Mouse (Mus musculus) left cerebral cortex, adult 8-10 months (tissue): ENCODE measurements around the gene Smc3. TPM values are rescaled to one million over a fixed set of nuclear protein-coding genes. Genes with fewer than 3 reads are reported as not detected.

Experiments used
- DNase-seq, 2 experiments: peaks; one replicate each; pipeline ENCODE4 v3.0.0; 2022; ENCODE audit warnings: low spot score in 2 of 2
- total RNA-seq, 4 experiments: library from RNA; stranded (reverse); gene quantifications; 2 replicates each; pipeline ENCODE4 v1.2.4; 2022

Gene Smc3
- 10 to 100 TPM; 37.0 to 42.3 (median 40.1) TPM for total RNA-seq

DNA sequence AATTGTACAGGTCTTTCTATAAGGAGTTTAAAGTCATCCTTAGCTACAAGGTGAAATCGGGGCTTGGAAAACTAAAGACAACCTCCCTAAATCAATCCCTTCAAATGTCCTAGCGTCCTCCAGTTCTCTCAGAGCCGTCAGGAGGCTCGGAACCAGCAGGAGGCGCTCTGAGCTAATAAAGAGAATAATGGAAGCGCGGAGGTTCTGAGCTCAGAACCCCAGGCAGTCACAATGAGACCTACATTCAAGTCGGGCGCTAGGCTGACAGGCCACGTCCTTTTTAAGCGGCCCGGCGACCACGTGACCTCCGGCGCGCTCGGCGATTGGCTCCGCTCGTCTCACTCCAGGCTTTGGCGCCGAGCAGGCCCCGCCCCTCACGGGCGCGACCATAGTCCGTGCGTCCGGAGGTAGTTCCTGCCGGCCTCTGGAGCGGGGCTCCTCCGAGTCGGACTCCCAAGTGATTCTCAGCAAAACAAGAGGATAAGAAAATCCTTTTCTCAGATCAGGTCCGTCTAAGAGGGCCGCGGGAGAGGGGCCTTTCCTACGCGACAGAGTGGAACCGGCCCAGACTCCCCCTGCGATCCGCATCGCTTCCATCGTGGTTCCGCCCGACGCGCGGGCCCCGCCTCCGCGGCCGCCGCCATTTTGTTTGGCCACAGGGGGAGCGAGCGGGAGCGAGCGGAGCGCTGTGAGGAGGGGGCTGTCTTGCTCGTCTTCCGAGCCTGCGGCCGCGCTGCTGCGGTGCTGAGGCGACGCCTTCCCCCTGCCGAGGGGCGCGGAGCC lies at the start of gene Smc3:
Gene Smc3, plus strand, starts transcription at position 642 of the 783 bp plus-strand sequence.
- DNase-seq = peak; percentile 98 to 100

DNA sequence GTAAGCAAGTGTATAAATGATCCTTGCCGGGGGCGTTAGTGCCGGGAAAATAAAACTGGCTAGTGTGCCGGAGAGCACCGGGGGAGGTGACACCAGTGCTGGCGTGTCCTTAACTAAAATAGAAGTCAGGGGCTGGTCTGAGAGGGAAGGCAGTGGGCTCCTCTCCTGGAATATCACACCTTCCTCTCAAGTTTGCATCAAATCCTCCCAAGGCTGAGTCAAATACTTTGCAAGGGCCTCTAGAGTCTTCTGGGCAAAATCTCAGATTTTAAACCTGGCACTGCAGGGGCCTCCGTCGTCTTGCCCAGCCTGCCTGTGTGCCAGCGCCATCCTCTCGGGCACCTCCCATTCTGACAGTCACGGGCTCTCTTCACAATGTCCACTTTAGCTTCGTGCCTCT lies 49.2 kb upstream of the Smc3 start:
- peak in 1 of 2 experiments; percentile 55 for DNase-seq

DNA sequence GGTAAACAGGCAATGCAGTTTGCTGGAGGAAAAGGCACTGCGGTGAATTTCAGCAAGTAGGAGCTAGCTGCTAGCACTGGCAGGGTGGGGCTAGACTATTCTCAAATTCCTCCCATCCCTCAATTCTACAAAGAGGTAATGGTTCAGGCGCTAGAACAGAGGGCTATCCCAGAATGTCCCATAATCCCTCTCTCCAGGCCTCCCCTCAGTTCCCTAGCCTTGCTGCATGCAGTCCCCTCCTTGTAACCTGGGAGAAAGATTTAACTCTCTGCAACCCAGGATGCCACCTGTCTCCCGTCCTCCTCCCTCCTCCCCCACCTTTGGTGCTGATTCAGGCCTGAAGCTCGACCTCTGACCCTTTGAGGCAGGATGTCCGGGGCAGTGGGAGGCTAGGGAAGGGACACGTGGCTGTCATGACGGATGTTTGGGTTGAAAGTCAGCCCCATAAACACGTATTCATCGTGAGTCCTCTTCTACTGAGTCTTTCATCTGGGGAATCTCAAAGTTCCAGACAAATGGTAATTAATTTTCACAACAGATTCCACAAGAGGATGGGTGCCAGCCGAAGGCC lies 47.9 kb upstream of the Smc3 start:
- no peak for DNase-seq

DNA sequence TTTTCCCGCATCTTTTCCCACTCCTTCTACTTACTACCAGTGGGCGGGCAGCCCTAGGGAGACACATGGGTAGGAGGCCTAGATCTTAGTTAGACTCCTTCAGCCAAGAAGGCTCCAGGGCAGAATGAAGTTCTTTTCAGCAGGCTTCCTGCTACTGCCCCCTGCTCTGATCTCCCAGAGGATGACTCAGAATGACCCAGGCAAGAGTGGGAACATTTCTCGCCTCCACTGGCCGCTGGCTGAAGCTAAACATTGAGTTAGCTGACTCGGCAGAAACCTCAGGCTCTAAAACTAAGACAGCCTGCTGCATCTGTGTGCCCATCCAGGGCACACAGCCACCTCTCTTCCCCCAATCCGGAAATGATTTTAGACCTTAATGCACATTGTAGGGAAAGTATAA lies 47.4 kb upstream of the Smc3 start:
- no peak for DNase-seq

DNA sequence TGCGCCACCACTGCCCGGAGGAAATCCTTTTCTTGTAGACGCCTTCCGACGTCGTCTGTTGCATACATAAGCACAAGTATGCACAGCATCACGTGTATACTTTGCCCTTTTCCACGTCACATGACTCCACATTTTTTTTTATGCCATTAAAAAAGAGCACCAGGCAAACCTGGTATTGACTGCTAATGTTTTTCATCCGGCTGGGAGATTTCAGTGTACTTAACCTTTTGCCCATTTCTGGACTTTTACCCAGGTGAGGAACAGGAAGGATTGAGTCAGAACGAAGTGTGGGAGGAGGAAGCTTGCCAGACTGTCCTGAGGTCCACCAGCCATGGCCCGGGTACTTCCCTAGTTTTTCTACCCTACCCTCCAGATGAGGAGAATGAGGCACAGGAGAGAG lies 45.8 kb upstream of the Smc3 start:
- DNase-seq = no peak

DNA sequence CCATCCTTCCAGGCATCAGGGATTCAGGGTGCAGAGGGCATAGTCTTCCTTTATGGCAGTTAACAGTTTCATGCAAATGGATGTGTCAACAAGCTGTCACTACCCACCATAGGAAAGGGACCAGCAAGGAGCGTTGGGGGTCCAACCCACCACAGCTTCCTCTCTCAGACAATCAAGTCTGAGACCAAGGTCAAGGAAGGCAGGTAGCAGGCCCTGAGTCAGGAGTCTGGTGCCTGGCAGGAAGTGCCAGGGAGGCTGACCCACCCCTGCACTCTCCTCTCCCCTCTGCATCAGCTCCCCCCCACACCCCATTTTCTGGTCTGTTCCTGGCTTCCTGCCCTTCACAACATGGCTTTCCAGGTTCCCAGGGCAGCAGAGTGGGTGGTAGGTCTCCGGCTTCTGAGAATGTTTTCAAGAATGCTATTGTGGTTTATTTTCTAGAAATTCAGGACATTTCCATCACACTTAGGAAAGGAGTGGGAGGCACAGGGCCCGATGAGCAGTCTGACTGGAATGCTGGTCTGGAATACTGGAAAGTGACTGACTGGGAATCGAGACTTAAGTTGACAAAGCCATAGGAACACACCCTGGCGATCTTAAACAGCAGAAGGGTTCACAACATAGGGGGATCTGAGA lies 45.1 kb upstream of the Smc3 start:
- DNase-seq = no peak

DNA sequence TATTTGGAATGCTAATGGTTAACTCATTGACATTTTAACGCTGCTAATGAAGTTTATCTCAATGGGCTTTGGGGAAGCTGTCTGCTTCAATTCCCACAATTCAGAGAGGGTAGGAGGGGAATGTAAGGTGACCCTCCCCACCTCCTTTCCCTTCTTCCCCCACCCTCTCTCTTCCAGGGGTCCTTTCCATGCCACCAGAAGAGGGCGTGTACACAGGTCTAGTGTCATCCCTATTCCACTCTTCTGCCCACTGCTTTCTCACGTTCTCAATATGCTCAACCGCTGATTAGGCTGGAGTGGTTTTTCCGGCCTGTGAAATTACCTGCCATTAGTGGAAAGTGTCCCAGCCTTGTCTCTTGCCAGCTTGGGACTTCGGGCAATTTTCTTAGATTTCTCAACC lies 43.4 kb upstream of the Smc3 start:
- DNase-seq = no peak

DNA sequence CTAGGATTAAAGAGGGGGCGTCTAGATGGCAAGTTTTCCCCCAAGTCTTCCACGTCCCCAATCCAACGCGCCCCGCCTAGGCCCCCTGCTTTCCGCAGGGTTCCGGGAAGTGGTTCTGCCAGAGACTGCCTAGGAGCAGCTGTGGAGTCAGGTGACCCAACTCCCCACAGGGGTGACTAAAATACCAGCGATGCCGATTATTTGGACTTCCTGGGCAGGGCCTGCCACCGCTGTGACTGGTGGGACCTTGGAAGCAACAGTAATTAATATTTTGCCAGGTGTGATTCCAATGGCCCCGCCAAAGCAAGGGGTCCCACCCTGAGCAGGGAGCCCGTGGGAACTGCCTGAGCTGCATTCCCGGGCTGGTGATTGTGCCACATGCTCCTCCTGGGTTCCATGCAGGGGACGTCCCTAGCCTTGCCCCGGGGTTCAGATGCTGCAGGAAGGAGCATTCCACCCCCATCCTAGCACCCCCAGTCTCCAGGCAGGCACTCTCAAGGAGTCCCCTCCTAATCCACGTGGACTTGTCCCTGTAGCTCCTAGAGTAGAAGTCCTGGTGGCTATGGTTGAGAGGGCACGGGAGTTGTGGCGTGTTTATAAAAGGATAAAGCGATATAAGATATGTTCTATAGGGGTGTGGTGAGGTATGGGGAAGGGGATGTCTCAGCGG lies 42.8 kb upstream of the Smc3 start:
- DNase-seq = no peak

DNA sequence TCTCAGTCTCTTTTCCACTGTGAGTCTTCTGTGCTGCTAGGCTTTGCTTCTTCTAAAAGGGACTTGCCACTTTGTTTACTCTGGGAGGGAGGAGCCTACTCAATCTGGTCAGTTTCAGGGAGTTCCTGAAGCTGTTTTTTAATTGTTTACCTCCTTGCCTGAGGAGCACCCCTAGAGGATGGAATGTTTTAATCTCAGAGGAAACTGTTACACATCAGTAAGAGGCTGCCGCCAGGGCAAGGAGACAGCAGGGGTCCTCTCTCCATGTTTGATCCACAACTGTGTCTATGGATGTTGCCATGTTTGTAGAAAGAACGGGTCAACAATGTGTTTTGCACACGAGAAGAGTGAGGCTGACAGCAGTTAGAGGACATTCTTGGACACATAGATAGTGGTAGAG lies 39.8 kb upstream of the Smc3 start:
- no peak for DNase-seq

DNA sequence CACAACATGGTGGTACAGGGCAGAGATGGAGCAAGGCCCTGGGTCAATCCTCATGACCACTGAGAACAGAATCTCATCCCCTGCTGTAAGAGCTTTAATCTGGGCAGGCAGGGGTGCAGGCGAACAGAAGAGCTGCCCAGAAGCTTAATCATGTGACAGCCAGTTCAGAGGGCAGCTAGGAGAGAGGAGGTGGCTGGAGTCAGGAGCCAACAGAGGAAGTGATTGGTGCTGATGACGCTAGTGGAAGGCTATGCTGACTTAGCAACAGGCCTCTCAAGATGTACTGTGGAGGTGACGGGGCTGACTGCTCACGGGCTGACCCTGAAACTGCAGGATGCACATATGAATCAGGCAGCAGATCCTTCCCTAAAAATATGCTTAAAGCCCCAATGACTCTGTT lies 36.0 kb upstream of the Smc3 start:
- DNase-seq = no peak

DNA sequence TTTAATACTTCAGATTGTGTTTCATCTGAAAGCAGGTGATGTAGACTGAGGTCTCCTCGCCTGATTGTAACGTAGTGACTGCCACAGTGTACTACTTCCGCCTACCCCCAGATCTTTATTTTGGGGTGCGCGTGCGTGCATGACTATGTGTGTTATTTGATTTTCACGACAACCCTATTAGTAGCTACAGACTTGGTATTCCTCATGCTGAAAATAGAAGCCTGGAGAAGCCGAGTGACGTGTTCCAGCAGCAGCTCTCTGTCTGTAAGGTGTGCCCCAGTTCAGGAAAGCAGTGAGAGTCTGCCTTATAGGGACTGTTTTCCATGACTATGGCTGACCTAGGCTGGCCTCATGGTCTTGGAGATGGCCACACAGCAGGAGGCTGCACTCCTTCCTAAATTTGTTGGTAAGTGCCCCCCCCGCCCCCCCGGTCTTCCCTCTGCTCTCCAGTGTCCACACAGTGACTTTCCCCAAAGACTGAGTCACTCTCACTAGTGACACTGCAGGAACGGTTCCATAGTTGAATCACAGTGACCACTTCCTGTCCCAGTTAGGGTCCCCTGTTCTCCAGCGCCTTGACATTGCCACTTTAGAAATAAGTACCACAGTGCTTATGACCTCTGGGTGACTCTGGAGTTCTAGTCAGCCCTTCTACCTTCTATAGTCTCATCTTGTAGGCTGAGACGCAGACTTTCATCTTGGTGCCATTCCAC lies 34.5 kb upstream of the Smc3 start:
- no peak for DNase-seq

DNA sequence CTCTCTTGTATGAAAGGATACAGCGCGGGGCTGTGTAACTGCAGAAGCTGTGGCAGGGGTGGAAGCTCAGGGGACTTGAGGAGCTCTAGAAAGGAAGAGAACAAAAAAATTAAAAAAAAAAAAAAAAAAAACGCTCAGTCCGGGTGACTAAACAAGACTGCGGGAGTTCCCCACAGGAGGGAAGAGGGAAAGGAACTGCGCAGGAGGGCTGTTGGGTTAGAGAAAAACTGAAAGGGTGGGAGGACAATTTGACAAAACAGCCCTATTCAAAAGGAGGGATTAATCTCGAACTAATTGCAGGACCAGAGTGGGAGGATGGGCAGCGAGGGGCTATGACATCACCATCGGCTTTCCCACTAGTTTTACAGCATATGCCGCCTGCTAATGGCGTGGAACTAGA lies 32.3 kb upstream of the Smc3 start:
- DNase-seq = no peak

DNA sequence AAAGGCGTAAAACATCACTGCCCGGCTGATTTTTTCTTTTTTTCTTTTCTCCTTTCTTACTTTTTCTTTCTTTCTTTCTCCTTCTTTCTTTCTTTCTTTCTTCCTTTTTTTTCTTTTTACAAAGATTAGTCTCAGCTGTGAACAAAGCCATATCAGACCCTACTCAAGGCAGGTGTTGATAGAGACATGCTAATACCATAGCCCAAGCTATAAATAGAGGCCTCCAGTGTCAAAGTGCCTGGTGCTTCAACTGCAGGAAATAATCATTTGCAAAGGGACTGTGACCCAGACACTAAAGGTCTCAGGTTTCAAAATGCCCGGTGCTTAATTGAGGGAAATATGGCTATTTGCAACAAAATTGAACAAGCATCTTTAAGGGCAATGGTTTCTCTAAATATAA lies 31.6 kb upstream of the Smc3 start:
- no peak for DNase-seq

DNA sequence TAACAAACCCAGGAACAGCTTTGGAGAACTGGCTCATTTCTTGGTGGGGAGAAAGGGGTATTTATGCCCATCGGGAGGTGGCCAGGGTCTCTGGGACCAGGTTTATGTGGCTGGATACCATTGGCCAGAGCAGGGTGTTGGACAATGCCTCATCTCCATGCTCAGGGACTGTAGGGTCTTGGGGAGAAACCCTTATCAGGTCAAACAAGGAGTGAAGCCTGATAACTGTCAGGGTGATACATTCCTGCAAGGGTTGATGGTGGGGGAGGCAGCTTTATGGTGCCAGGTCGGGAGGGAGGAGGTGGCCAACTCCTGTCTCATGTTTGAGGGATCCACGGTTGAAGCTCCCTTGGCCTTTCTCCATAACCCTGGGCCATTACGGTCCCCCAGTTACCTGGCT lies 29.1 kb upstream of the Smc3 start:
- no peak for DNase-seq

DNA sequence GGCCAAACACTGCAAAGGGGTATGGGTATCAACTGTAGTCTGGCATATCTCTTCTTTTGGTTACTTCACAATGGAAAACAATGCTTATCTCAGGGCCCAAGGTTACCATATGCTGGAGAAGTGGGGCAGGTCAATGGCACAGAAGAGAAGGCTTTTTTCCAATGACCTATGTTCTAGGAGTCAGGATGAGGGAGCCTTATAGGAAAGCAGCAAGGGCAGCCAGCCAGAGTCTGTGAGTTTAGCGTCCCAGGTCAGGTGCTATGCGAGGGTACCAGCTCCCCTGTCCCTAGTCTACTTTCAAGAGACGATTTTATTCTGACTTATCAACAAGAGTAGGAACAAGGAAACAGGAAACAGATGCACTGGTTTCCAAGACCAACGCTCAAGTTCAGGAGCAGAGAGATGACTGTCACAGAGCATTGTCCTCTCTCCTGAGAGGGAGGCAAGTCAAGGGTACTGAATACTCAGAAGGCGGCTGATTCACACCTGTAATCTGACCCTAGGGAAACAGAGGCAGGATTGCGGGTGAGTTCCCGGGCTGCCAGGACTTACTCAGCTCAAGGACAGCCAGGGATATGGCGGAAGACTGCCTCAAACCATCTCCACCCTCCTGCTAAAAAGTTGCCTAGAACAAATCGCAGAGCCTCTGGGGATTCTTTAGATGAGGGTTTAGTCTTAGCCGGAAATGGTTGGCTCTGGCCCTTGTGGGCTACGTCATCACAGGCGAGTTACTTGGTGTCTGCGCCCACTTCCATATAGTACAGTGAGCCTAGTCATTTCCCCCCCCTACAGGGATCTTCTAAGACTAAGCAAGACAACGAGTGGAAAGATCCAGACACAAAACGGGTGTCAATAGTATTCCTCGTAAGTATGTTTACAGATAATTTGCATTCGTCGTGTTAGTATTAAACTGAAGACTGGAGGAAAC lies 28.4 kb upstream of the Smc3 start:
- no peak for DNase-seq

DNA sequence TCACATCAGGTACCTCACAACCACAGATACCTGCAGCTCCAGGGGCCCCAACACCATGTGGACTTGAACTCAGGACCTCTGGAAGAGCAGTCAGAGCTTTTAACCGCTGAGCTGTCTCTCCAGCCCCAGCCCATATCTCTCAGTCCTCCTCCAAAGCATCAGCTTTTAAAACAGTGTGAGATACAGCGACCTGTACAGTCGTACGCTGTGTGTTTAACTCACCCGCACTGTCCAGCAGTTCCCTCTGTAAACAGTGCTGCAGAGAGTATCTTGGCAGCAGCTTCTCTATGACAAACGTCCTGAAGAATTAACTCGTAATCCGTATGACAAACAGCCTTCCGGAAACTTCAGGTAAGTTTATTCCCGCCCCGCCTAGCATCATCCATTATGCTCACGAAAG lies 27.6 kb upstream of the Smc3 start:
- no peak for DNase-seq

DNA sequence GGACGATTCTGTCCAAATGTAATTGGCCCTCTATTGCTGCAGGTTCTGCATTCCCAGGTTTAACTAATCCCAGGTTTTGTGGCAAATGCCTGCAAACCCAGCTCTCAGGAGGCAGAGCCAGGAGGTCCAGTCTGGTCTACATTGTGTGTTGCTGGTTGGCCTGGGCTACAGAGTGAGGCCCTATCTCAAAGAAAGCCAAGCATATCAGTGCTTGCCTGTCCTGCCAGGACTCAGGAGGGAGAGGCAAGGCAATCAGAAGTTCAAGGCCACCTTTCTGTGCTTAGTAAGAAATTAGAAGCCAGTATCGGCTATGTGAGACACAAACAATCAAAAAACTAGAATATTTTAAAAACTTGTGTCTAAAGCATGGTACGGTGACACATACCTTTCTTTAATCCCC lies 27.0 kb upstream of the Smc3 start:
- DNase-seq = no peak

DNA sequence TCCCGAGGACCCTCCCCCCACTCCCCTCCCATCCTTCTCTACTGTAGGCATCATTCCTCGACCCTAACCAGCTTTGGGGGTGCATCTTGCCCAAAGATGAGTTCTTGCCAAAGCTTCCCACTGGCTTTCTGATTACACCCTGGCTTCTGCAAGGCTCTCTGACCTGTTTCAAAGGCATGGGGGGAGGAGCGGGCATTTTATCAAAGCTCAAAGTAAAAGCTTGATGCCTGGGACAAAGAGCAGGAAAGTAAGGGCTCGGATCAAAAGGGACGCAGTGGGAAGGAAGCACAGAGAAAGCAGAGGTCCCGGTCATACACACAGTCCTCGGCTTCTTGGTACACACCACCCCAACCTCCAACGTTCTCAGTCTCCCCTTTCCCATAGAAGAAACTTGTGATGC lies 26.1 kb upstream of the Smc3 start:
- no peak for DNase-seq

DNA sequence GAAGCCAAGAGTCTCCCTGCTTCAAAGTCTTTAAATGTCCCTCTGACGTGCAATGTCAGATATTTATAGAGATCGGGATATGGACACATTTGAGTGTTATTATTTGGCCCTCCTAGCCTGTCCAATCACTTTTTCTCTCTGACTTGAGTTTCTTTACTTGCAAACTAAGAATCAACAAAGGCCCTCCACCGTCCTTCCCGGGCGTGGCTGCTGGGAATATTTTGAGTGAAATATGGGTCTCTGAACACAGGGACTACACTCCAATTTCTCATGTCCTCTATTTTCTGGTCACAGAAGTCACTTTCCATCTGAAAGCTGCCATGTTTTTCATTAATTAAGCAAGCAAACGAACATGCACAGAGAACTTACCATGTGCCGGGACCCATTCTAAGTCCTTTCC lies 25.7 kb upstream of the Smc3 start:
- DNase-seq = no peak

DNA sequence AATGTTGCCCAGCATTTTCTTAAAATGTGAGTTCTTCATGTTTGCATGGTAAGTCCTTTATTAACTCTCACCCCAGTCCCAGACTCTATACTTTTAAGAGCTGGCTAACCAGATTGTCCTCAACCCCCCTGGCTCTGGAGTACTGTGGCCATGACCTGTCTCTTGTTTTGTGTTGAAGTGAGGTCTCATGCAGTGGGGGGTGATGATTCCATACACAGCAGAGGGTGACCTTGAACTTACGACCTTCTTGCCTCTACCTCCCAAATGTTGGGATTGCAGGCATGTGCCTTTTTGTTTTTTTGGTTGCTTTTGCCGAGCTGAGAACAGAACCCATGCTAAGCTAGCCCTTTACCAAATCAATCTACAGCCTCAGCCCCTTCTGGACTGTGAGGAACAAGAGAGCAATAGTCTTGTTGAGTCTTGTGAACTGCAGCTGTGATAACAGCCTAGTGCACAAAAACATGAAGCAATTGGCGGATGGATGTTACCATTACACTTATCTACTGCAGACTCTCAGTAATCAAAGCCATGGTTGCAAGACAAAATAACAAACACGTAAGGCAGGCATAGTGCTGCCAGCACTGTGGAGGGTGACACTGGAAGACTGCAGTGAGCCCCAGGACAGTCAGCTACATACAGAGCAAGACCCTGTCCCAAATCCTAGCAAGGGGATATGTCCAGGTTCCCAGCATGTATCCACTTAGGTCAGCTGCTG lies 24.7 kb upstream of the Smc3 start:
- no peak for DNase-seq
